Mouse (Mus musculus) spleen, postnatal 36 days (tissue): ENCODE data around the gene Map2k1.
"Not testable (repeated sequence)": the region's sequence is repeated elsewhere in the genome, so short reads cannot be mapped to it uniquely, and the experiment has no call there.

Experiments
- DNase-seq, 2 experiments: peaks; one replicate each; pipeline ENCODE4 v3.0.0; 2022; ENCODE audit warnings: low spot score in 2 of 2, mixed read lengths in 1 of 2

The Map2k1 gene

GRCm38 (mm10) chr9:64214452-64214851 lies 39.0 kb downstream of the Map2k1 start:
- DNase-seq, result no peak

GRCm38 (mm10) chr9:64207509-64208084 lies 45.8 kb downstream of the Map2k1 start:
- DNase-seq, result no peak

GRCm38 (mm10) chr9:64202866-64203265 lies 50.6 kb downstream of the Map2k1 start:
- DNase-seq, result no peak

- no peak for DNase-seq
Observed at GRCm38 (mm10) chr9:64202331-64202730, 51.1 kb downstream of the Map2k1 start.

GRCm38 (mm10) chr9:64199897-64200296 lies 53.5 kb downstream of the Map2k1 start:
- no peak for DNase-seq

GRCm38 (mm10) chr9:64198763-64199418 lies 54.5 kb downstream of the Map2k1 start:
- DNase-seq, result not testable (repeated sequence)

GRCm38 (mm10) chr9:64198068-64198762 lies 55.2 kb downstream of the Map2k1 start:
- no peak for DNase-seq

- no peak for DNase-seq
Observed at GRCm38 (mm10) chr9:64197524-64197923, 55.9 kb downstream of the Map2k1 start.

- DNase-seq, result no peak
Observed at GRCm38 (mm10) chr9:64195554-64195953, 57.9 kb downstream of the Map2k1 start.

GRCm38 (mm10) chr9:64193879-64194278 lies 59.6 kb downstream of the Map2k1 start:
- no peak for DNase-seq

GRCm38 (mm10) chr9:64184166-64184840 lies 69.1 kb downstream of the Map2k1 start:
- no peak for DNase-seq

- DNase-seq, result not testable (repeated sequence)
Observed at GRCm38 (mm10) chr9:64183295-64183694, 70.1 kb downstream of the Map2k1 start.

- DNase-seq, result peak; percentile 85 to 88
Observed at GRCm38 (mm10) chr9:64178974-64179646, 74.3 kb downstream of the Map2k1 start, which contains the start of gene Snapc5. Snapc5 (plus strand) TSS chr9:64179274.

GRCm38 (mm10) chr9:64178610-64178973 lies 74.8 kb downstream of the Map2k1 start:
- DNase-seq, result no peak

- DNase-seq, result no peak
Observed at GRCm38 (mm10) chr9:64175378-64175777, 78.1 kb downstream of the Map2k1 start.

GRCm38 (mm10) chr9:64174766-64175165 lies 78.7 kb downstream of the Map2k1 start:
- DNase-seq, result no peak

- no peak for DNase-seq
Observed at GRCm38 (mm10) chr9:64174341-64174740, 79.1 kb downstream of the Map2k1 start.

- no peak for DNase-seq
Observed at GRCm38 (mm10) chr9:64173666-64174220, 79.7 kb downstream of the Map2k1 start.

- peak; percentile 66 to 80 for DNase-seq
Observed at GRCm38 (mm10) chr9:64172816-64173665, 80.4 kb downstream of the Map2k1 start, which contains the start of the genes Zwilch and Rpl4. Zwilch (minus strand) TSS chr9:64173104. Rpl4 (plus strand) TSS chr9:64173375.

GRCm38 (mm10) chr9:64172145-64172815 lies 81.2 kb downstream of the Map2k1 start:
- DNase-seq, result no peak
